Mouse (Mus musculus) splenic B cell, adult 2 months (primary cell): ENCODE measurements around the gene Lamb3.

ENCODE experiments used
- DNase-seq: peaks from one replicate; pipeline ENCODE4 v3.0.0-alpha.2; 2011; ENCODE audit warnings: low read depth, low spot score
- H3K27me3 ChIP-seq: 2 replicates; pipeline ENCODE4 v1.6.1; 2012; ENCODE audit warnings: mild to moderate bottlenecking, low read length, moderate library complexity, mixed read lengths; ENCODE audit not compliant: control insufficient read depth, poor library complexity, insufficient read depth, severe bottlenecking
- H3K36me3 ChIP-seq: 2 replicates; pipeline ENCODE4 v1.6.1; 2012; ENCODE audit warnings: mild to moderate bottlenecking, low read length, moderate library complexity, mixed read lengths; ENCODE audit not compliant: control insufficient read depth, poor library complexity, insufficient read depth, severe bottlenecking

Lamb3 gene

DNA sequence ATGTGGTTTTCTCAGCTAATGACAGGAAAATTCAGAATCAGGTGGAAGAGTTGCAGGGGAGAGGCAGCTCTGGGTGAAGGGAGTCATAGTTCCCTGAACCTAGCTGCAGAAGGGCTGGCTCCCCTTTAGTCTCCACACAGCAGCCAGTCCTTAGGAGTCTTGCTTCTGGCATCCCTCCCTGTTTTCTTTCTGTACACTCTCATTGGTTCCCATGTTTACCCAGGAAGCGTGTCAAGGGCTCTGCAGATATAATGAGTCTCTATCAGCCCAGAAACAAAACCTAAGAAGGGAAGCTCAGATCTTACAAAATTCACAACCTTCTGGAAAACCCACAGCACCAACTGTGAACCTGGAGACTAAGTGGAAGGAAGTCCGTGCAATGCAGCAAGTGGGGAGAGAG is 85.5 kb downstream of the Lamb3 start:
- DNase-seq: no peak
- Histone ChIP-seq H3K36me3 (no peaks in the 10 kb centered on the region), H3K27me3 (no peaks in the 10 kb centered on the region; the same call in 1 of the 2 replicates)

DNA sequence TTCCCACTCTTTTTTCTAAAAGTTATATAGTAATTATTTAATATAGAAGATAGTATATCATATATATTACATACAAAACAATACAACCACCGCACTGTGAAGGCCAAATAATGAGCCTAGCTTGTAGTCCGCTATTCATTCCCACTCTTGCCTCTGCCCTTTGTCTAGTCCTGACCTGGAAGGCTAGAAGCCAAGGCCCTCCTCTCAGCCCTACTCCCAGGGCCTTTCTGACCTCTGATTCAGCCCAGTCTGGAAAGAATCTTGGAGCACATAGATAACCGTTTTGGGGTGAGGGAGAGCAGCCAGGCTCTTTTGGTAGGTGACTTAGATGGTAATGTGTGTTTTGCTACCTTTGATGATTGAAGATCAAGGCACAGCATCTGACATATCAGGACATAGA is 86.4 kb downstream of the Lamb3 start:
- Histone ChIP-seq H3K36me3 (no peaks in the 10 kb centered on the region), H3K27me3 (no peaks in the 10 kb centered on the region; the same call in 1 of the 2 replicates)
- no peak for DNase-seq

DNA sequence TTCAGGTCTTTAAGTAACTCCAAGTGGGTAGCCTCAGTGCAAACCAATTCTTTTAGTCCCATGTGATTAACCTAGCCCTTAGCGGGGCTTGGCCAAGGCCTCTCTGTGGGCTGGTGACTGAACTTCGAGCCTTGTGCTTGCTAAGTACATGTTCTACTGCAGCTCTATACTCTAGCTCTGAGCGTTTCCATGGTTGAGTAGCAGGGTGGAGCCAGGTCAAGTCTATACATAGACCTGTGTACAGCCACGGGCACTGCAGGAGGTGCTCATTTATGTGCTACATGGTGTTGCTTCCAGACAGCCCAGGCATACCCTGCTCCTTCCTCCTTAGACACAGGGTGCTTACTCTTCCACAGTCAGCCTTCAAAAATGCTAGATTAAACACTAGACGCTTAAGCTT is 88.4 kb downstream of the Lamb3 start:
- Histone ChIP-seq H3K27me3 (no peaks in the 10 kb centered on the region; the same call in 1 of the 2 replicates), H3K36me3 (no peaks in the 10 kb centered on the region)
- DNase-seq: no peak

DNA sequence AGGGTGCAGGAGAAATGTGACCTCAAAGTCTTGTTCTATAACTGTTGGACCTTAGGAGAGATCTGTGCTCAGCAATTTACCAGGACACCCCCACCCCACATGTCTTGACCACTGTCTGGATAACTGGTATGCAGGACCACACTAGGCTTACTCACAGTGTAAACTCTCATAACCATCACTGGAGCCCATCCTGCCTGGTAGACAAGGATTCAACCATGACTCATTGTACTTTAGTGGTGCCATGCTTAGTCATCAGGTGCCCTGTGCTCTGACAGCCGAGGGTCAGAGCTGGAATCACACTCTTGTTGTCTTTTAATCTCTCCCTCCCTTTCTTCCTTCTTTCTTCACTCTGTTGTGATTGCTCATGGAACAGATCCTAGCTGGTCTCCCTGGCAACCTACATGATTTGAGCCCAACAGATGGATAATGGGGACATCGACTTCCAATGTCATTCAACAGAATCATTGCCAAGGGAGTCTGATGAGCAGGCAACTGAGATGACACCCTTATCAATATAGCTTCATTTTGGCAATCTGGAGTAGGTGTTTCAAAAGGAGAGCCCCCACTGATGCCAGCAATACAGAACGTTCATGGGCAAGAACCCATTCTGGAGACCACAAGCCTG is 90.8 kb downstream of the Lamb3 start:
- DNase-seq: no peak
- Histone ChIP-seq H3K27me3 (no peaks in the 10 kb centered on the region), H3K36me3 (no peaks in the 10 kb centered on the region)

DNA sequence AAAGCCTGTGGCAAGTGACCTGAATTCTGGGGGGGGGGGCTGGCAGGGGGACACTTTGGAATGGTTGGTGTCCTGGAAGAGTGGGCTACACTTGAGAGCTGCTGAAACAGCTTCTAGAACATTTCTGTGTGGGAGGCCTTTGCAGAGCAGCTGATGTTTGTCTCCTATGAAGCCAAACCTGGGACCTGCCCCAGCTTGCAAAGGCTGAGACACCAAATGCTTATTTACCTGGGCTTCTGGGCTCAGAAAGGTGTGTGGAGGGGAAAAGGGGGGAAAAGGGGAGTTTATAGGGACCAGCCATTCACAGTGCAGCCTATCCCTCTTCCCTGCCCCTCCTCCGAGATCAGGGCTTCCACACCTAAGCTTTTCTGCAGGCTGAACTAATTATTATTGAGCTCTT is 92.5 kb downstream of the Lamb3 start:
- no peaks in the 10 kb centered on the region for H3K27me3 ChIP-seq
- DNase-seq: no peak
- H3K36me3 ChIP-seq: no peaks in the 10 kb centered on the region

DNA sequence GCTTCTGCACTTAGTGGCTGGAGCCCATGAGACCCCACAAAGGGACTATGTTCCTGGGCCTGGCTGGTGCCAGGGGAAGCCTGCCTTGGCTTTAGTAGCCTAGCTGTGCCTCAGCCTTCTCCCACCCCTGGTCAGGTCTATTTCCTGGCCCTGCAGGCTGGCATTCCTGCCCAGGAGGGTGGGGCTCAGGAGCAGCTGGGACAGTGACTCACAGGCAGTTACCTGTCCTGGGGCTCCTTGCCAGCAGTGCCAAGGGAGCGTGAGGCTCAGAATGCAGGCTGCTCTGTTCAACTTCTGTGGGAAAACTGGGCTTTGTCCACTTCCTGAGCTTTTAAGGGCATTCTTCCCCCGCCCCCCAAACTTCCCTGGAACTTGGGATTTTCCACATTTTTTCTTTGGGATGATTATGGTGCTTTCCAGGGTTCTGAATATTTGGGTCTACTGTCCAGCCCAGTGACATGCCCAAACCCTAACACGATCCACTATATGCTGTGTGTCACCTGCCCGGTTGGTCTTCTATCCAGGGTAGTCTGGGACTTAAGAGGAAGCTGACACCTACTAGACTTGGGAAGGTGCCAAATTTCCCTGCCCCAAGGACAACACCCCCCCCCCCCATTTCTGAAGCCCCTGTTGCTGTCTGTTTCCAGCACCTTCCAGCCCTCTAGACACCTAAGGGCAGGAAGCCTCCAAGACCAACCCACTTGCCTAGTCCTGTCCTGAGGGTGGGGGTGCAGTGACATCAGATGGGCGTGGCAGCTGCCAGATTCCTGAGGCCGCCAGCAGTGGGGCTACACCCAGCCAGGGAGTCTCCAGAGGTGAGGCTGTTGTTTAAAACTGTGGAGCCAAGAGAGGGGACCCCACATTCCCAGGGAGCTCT is 94.0 kb downstream of the Lamb3 start:
- no peaks in the 10 kb centered on the region for H3K36me3 ChIP-seq
- no peaks in the 10 kb centered on the region for H3K27me3 ChIP-seq
- DNase-seq: no peak

DNA sequence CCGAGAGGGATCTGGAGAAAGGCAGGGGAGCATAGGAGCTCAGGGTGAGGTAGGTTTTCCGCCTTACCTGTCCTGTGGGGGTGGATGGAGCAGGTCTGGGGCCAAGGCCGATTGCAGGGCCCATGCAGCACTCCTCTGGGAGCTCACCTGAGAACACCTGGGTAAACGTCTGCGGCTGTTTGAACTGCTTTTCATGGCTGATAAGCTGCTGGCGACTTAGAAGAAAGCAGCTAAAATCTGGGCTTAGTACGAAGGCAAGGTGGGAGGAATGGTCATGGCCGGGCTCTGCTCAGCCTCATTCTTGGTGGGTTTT is 94.5 kb downstream of the Lamb3 start:
- H3K36me3 ChIP-seq: no peaks in the 10 kb centered on the region
- no peaks in the 10 kb centered on the region for H3K27me3 ChIP-seq
- no peak for DNase-seq

DNA sequence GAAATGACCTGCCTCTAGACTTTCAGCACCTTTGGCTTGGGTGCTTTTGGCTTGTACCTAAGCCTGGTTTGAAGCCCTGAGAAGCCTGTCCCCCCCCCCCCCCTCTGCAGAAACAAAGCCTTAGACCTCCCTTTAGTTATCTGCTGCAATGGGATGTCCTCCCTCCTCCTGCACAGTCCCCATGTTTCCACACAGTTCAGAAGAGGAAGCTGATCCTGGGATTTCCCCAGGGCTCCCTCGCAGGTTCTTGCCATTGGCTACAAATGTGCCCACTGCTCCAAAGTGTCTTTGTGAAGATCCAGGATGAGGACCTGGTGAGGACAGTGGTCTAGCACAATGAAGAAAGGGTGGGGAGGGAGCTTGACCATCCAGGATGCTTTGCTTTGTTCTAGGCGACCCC is 95.6 kb downstream of the Lamb3 start:
- H3K36me3 ChIP-seq: no peaks in the 10 kb centered on the region
- H3K27me3 ChIP-seq: no peaks in the 10 kb centered on the region
- no peak for DNase-seq

DNA sequence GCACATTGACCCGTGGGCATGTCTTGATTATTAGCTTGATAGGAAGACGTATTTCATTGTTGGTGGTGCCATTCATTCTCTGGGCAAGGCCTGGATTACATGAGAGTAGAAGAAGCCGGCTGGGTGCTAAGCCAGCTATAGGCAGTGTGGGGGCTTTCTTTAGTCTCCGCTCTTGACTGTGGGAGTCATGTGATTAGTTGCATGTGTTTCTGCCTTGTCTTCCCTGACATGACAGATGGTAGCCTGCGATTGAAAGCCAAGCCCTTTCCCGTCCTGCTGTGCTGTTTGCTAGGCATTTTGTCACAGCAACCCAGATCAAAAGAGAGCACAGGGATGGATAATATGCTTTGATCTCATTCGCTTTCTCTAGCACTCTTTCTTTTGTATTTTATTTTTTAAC is 97.9 kb downstream of the Lamb3 start:
- DNase-seq: no peak
- H3K36me3 ChIP-seq: no peaks in the 10 kb centered on the region
- no peaks in the 10 kb centered on the region for H3K27me3 ChIP-seq

DNA sequence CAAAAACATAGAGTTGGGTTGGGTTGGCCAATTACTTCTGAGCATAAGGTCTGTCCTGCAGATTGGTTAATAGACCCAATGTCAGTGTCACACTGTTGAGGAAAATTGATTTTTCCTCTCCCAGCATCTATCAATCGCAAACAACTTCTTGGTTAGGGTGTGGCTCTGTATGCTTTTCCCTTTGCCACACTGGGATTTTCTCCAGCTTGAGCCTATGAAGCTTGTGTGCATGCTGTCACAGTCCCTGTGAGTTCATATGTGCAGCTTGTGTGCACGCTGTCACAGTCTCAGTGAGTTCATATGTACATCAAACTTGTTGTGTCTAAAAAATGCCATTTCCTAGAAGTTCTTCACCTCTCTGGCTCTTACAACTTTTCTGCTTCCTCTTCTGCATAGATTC is 99.3 kb downstream of the Lamb3 start:
- Histone ChIP-seq H3K27me3 (no peaks in the 10 kb centered on the region), H3K36me3 (no peaks in the 10 kb centered on the region)
- no peak for DNase-seq

DNA sequence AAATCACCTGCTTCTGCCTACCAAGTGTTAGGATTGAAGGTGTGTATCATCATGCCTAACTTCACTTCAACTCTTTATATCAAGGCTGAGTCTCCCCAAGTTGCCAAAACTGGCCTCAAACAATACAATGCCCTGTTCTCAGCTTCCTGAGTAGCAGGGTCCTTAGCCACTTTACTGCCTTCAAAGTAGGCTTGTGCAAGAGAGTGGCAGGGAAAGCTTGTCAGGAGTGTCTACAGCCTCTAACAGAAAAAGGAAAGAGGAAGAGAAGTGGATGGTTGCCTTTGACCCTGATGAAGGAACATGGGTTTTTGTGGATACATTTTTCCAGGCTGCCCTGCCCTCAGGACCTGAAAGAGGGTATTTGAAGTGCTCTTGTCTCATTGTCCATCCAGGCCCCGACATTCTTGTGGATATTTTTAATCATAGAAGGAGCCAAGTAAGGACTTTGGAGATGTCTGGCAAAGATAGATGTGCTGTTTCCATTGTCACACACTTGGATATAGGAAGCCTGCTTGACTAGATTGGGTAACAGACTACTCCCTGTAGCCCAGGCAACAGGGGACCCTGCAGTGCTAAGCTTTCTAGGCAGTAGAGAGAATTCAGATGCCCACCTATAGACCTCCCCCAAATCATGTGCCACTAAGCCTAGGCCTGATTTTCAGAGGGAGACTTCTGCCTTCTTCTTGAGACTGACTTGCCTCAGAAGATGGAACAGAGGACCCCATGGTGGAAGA is 102.5 kb downstream of the Lamb3 start:
- H3K27me3 ChIP-seq: no peaks in the 10 kb centered on the region
- DNase-seq: no peak
- no peaks in the 10 kb centered on the region for H3K36me3 ChIP-seq

DNA sequence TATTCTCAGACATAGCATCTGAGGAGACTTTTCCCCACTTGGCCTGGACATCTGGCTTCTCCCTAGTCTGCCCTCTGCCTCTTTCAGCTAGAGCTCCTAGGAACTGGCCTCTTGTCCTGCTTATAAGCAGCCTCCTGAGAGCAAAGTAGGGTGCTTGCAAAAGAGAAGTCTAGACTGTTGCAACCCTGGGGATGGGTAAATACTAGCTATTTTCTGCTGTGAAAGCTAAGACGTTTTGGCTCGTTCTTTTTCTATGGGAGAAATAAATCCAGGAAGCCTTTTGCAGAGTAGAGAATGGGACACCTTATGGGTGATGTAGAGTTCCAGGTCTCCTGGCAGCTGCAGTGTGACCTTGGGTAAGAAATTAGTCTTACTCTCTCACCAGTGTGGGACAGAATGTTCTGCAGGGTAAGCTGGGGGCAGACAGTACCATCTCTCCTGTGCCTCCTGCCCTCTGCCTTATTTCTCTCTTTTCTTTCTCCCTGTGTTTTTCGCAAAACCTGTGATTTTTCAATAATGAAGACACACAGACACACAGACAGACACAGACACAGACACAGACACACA is 103.1 kb downstream of the Lamb3 start:
- no peak for DNase-seq
- Histone ChIP-seq H3K36me3 (no peaks in the 10 kb centered on the region), H3K27me3 (no peaks in the 10 kb centered on the region)

DNA sequence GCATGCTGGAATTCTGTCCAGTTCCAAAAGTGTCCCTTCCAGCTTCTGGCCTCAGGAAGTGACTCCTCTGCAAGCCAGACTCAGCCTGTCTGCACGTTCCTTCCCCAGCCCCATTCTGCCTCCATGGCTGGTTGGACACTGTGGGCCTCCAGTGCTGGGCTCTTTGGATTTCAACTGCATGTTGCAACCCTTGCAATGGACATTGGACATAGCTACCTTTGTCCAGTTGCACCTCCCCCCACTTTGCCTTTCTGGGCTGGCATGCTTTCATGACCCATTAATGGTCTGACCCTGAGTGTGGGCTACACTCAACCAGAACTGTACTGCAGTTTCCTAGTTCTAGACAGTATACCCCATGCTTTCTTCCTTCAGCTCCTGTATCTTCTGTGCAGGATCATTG is 104.1 kb downstream of the Lamb3 start:
- Histone ChIP-seq H3K36me3 (no peaks in the 10 kb centered on the region), H3K27me3 (no peaks in the 10 kb centered on the region)
- DNase-seq: no peak

DNA sequence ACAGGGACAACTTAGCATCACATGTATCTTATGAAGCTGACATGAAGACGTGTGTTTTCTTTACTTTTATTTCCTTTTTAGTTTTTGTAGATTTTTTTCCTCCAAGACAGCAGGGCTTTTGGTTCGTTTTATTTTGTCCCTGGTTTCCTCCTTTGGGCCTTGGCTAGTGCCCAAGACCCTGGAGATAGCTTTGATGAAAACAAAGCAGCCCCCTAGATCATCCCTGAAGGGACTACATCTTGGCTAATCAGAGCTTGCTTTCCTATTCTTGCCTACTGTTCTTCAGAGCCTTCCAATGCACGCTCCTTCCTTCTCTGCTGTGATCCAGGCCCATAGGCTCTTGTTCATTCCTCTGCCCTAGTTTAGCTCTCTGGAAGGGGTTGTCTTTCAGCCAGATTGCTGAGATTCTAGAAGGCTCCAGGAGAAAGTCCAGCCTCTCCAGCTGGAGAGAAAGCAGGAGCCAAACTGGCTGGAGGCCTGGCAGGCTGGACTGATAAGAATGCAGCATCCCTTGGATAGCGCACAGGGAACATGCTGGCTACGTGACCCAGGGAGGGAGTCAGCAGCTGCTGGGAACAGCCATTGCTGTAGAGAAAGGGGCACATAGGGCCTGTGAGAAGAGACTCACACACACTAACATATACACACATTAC is 108.3 kb downstream of the Lamb3 start:
- no peak for DNase-seq
- H3K36me3 ChIP-seq: no peaks in the 10 kb centered on the region
- no peaks in the 10 kb centered on the region for H3K27me3 ChIP-seq
